Mouse (Mus musculus) lung, embryonic 15.5 days (tissue): ENCODE measurements around the gene Adgrf1. TPM values are rescaled to one million over a fixed set of nuclear protein-coding genes. Genes with fewer than 3 reads are reported as not detected.
A peak's percentile ranks its signal among the peaks of the same experiment; 100 is the strongest.

Source experiments
- ATAC-seq: fragments of 200-750 bp; cut with Nextera tagmentation; 2 replicates; pipeline ENCODE4 v1.8.0; 2017; ENCODE audit warnings: moderate number of reproducible peaks, borderline replicate concordance; ENCODE audit not compliant: low FRiP score, low TSS enrichment; ENCODE audit errors: extremely low read depth
- H3K27ac ChIP-seq: fragments of 300-500 bp; sonication (generic); 2 replicates; pipeline ENCODE4 v1.5.1; 2015; ENCODE audit warnings: moderate library complexity, mild to moderate bottlenecking, inconsistent platforms
- H3K27me3 ChIP-seq: fragments of 300-500 bp; sonication (generic); 2 replicates; pipeline ENCODE4 v1.6.1; 2015; ENCODE audit warnings: inconsistent platforms
- H3K36me3 ChIP-seq: fragments of 300-500 bp; sonication (generic); 2 replicates; pipeline ENCODE4 v1.6.1; 2015; ENCODE audit warnings: inconsistent platforms
- H3K4me1 ChIP-seq: fragments of 300-500 bp; sonication (generic); 2 replicates; pipeline ENCODE4 v1.6.1; 2015; ENCODE audit warnings: inconsistent platforms
- H3K4me2 ChIP-seq: fragments of 300-500 bp; sonication (generic); 2 replicates; pipeline ENCODE4 v1.6.1; 2015; ENCODE audit warnings: inconsistent platforms, mild to moderate bottlenecking, moderate library complexity
- H3K4me3 ChIP-seq: fragments of 300-500 bp; sonication (generic); 2 replicates; pipeline ENCODE4 v1.5.1; 2015; ENCODE audit warnings: mild to moderate bottlenecking, inconsistent platforms
- H3K9ac ChIP-seq: fragments of 300-500 bp; sonication (generic); 2 replicates; pipeline ENCODE4 v1.6.1; 2015; ENCODE audit warnings: inconsistent platforms
- H3K9me3 ChIP-seq: fragments of 300-500 bp; sonication (generic); 2 replicates; pipeline ENCODE4 v1.6.1; 2016; ENCODE audit warnings: inconsistent platforms
- WGBS: fragments of 180-500 bp; shearing (Covaris S2); methylation state at CpG from one replicate; pipeline ENCODE4 v1.1.7; 2015; 5-methylcytosine and 5-hydroxymethylcytosine counted together
- polyA plus RNA-seq: library from polyadenylated mRNA; unstranded; fragments of >200 nt; fragmentation: Nextera tagmentation; extraction: Ambion mirVana; gene quantifications from 2 replicates; pipeline ENCODE4 v1.2.1, GENCODE M21; 2015

Gene Adgrf1
- polyA plus RNA-seq, 1 experiment from 2014 or later, result not detected

DNA sequence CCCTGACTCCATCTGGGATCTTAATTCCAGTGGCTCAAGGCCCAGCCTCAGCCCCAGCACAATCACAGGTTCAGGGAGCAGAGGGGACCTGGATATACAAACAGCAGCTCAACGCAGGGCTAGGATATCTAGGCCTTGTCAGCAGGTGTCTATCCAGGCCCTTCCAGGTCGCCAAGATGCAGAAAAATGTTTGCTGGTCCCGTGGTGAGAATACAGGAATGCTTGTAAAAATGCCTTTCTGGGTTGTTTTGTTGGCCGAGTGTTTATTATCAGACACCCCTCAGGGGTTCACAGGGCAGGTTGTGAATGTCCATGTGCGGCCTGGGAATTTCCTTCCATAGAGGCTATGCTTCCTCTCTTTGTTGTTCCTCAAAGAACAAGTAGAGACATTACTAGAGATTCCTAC is 98.0 kb downstream of the Adgrf1 start:
- peak overlapping the region; percentile 65 for H3K27ac ChIP-seq
- H3K4me3 ChIP-seq, result no peak overlapping the region
- peaks cover 20% of the 10 kb centered on the region for H3K4me1 ChIP-seq
- no peaks in the 10 kb centered on the region for H3K9me3 ChIP-seq
- WGBS, result 45% methylated on average over 5 of the region's 5 CpGs
- H3K27me3 ChIP-seq, result no peaks in the 10 kb centered on the region
- ATAC-seq, result no peak
- no peaks in the 10 kb centered on the region for H3K36me3 ChIP-seq
- no peak overlapping the region for H3K4me2 ChIP-seq
- H3K9ac ChIP-seq, result no peak overlapping the region

DNA sequence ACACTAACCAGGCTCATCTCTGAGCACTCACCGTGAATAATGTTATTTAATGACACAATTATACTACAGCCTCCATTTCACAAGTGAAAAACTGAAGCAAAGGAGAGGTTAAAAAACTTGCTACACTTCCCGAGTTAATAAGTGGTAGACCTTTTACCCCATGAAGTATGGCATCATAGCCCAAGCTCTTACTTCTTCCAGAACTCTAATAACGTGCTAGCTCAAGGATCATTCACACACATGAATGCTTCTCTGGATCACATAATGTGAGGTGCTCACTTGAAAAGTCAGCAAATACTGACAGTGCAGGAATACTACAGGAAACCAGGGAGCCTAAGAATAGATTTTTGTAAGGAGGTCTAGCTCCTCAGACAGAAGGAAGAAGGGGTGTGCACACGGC is 102.5 kb downstream of the Adgrf1 start:
- no peak overlapping the region for H3K9ac ChIP-seq
- H3K36me3 ChIP-seq, result no peaks in the 10 kb centered on the region
- no peaks in the 10 kb centered on the region for H3K27me3 ChIP-seq
- 56% methylated on average over 4 of the region's 4 CpGs for WGBS
- no peak overlapping the region for H3K4me2 ChIP-seq
- no peaks in the 10 kb centered on the region for H3K9me3 ChIP-seq
- H3K4me1 ChIP-seq, result peaks cover 51% of the 10 kb centered on the region
- ATAC-seq, result no peak
- H3K27ac ChIP-seq, result peak overlapping the region; percentile 84
- no peak overlapping the region for H3K4me3 ChIP-seq

DNA sequence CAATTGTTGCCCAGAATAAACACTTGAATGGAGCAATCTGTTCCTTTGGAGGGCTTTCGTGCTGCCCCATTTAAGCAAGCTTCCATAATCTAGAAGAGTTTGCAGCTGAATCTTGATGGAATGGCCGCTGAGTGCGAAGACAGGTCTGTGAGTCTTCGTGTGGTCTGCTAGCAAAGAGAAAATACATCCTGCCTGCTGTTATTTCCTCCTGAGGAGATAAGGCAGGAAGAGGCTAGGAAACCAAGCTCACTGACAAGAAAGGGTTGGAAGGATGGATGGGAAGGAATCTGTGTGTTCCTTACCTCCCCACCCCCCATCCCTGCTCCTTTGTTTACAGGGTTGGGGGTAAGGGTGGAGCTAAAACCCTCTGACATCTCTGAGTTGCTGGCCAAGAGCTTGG is 103.9 kb downstream of the Adgrf1 start:
- WGBS, result 11% methylated on average over 4 of the region's 4 CpGs
- Histone ChIP-seq H3K9me3 (no peaks in the 10 kb centered on the region), H3K4me3 (no peak overlapping the region), H3K27me3 (no peaks in the 10 kb centered on the region), H3K27ac (peak overlapping the region; percentile 84), H3K36me3 (no peaks in the 10 kb centered on the region), H3K4me2 (peak overlapping the region; percentile 22), H3K4me1 (peaks cover 45% of the 10 kb centered on the region), H3K9ac (no peak overlapping the region)
- ATAC-seq, result no peak

Other genes starting within 250 kb of the Adgrf1 start
- gene Adgrf5, start 90.1 kb downstream of the Adgrf1 start, polyA plus RNA-seq, result 19.0 and 25.0 TPM in 2 replicates
- gene Mep1a, start 232.5 kb downstream of the Adgrf1 start, polyA plus RNA-seq, result not detected in 2 replicates